Mouse (Mus musculus): ENCODE results near the gene Cd163l1. TPM values are rescaled to one million over a fixed set of nuclear protein-coding genes. Genes with fewer than 3 reads are reported as not detected.

Gene Cd163l1
- total and polyA plus RNA-seq, 3 experiments: not detected

- Histone ChIP-seq H3K27me3 (ENCODE audit: control insufficient read depth in 1 of 2, insufficient read depth in 2 of 2, low read length in 2 of 2) (no peaks in the 10 kb centered on the region), H3K79me2 (ENCODE audit: control insufficient read depth, insufficient read depth, low read length, poor library complexity) (no peaks in the 10 kb centered on the region)
Observed at GRCm38 (mm10) chr7:140228476-140228875, 10.4 kb downstream of the Cd163l1 start.

DNA sequence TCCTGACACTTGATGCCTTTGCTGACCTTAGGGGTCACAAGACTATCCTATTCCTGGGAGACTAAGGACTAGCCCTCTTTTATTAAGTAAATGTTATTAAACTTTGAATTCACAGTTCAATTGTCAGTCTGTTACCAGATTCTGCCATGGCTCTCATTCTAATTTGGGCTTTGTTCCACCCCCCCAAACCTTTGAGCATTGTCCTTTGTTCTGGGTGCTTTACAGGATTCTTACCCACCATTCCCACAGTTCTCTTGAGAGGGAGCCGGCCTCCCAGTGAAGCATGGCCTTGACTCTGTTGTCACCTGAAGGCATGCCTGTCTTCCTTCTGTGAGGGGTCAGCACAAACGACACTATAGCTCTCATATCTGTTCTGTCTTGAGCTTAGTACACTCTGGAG is 13.0 kb downstream of the Cd163l1 start:
- Histone ChIP-seq H3K79me2 (ENCODE audit: control insufficient read depth, insufficient read depth, low read length, poor library complexity) (no peaks in the 10 kb centered on the region), H3K9ac (ENCODE audit: control insufficient read depth, low read depth, low read length, poor library complexity, severe bottlenecking) (no peak overlapping the region), H3K36me3 (ENCODE audit: control insufficient read depth in 1 of 2, insufficient read depth in 2 of 2, low read length in 2 of 2) (no peaks in the 10 kb centered on the region), H3K4me3 (ENCODE audit: control insufficient read depth in 1 of 2, insufficient read depth in 1 of 2, low read depth in 2 of 2, low read length in 2 of 2) (no peak overlapping the region), H3K27me3 (ENCODE audit: control insufficient read depth in 1 of 2, insufficient read depth in 2 of 2, low read length in 2 of 2) (no peaks in the 10 kb centered on the region), H3K27ac (ENCODE audit: control insufficient read depth, low read depth, low read length) (no peak overlapping the region), H3K9me3 (replicated peaks; ENCODE audit: insufficient read depth, low read length) (no peaks in the 10 kb centered on the region), H3K4me1 (ENCODE audit: control insufficient read depth in 1 of 2, insufficient read depth in 2 of 2, low read length in 2 of 2) (no peaks in the 10 kb centered on the region)
- no peak for TF ChIP-seq POLR2A (IDR thresholded peaks at IDR 0.05; ENCODE audit: control insufficient read depth in 1 of 2, insufficient read depth in 1 of 2, low read depth in 1 of 2, low read length in 2 of 2, poor library complexity in 1 of 2)
- TF ChIP-seq CTCF (IDR thresholded peaks at IDR 0.05 in 2 of 3, conservative IDR thresholded peaks at IDR 0.05 in 1 of 3; ENCODE audit: control insufficient read depth in 1 of 3, insufficient read depth in 1 of 3, low read depth in 2 of 3, low read length in 3 of 3, poor library complexity in 1 of 3, severe bottlenecking in 1 of 3): no peak
- TF ChIP-seq MAFK (IDR thresholded peaks at IDR 0.05; ENCODE audit: borderline replicate concordance, low read depth, low read length): no peak
- no peak for TF ChIP-seq EP300 (IDR thresholded peaks at IDR 0.05; ENCODE audit: low read depth in 1 of 2, low read length in 2 of 2)
- TF ChIP-seq GATA1 (IDR thresholded peaks at IDR 0.05; ENCODE audit: low read depth, low read length): no peak
- TF ChIP-seq TCF12 (IDR thresholded peaks at IDR 0.05; ENCODE audit: low read depth, low read length): no peak
- no peak for TF ChIP-seq SIN3A (IDR thresholded peaks at IDR 0.05; ENCODE audit: low read length)
- no peak for TF ChIP-seq CHD2 (IDR thresholded peaks at IDR 0.05; ENCODE audit: low read length)
- TF ChIP-seq NELFE (IDR thresholded peaks at IDR 0.05; ENCODE audit: low read depth, low read length): no peak
- TF ChIP-seq USF2 (IDR thresholded peaks at IDR 0.05; ENCODE audit: borderline replicate concordance in 1 of 2, insufficient read depth in 1 of 2, low read depth in 1 of 2, low read length in 2 of 2): no peak
- DNase-seq (ENCODE audit: low read depth, low spot score): no peak

More at GRCm38 (mm10) chr7:140228476-140228875, 10.4 kb downstream of the Cd163l1 start:
- Histone ChIP-seq H3K4me3 (ENCODE audit: control insufficient read depth in 1 of 2, insufficient read depth in 1 of 2, low read depth in 2 of 2, low read length in 2 of 2) (no peak overlapping the region), H3K9me3 (replicated peaks; ENCODE audit: insufficient read depth, low read length) (no peaks in the 10 kb centered on the region), H3K4me1 (ENCODE audit: control insufficient read depth in 1 of 2, insufficient read depth in 2 of 2, low read length in 2 of 2) (no peaks in the 10 kb centered on the region), H3K36me3 (ENCODE audit: control insufficient read depth in 1 of 2, insufficient read depth in 2 of 2, low read length in 2 of 2) (no peaks in the 10 kb centered on the region), H3K9ac (ENCODE audit: control insufficient read depth, low read depth, low read length, poor library complexity, severe bottlenecking) (no peak overlapping the region), H3K27ac (ENCODE audit: control insufficient read depth, low read depth, low read length) (no peak overlapping the region)
- DNase-seq (ENCODE audit: low read depth, low spot score): no peak
- TF ChIP-seq MAFK (IDR thresholded peaks at IDR 0.05; ENCODE audit: borderline replicate concordance, low read depth, low read length) (no peak), HCFC1 (IDR thresholded peaks at IDR 0.05; ENCODE audit: low read depth, low read length) (no peak), USF1 (IDR thresholded peaks at IDR 0.05; ENCODE audit: low read depth, low read length) (no peak), CHD1 (IDR thresholded peaks at IDR 0.05; ENCODE audit: low read depth, low read length) (no peak), MYC (IDR thresholded peaks at IDR 0.05; ENCODE audit: low read depth, low read length) (no peak), EP300 (IDR thresholded peaks at IDR 0.05; ENCODE audit: low read depth in 1 of 2, low read length in 2 of 2) (no peak), TCF12 (IDR thresholded peaks at IDR 0.05; ENCODE audit: low read depth, low read length) (no peak), USF2 (IDR thresholded peaks at IDR 0.05; ENCODE audit: borderline replicate concordance in 1 of 2, insufficient read depth in 1 of 2, low read depth in 1 of 2, low read length in 2 of 2) (no peak), RAD21 (IDR thresholded peaks at IDR 0.05; ENCODE audit: low read depth, low read length) (no peak), MAZ (IDR thresholded peaks at IDR 0.05; ENCODE audit: low read depth, low read length) (no peak), SIN3A (IDR thresholded peaks at IDR 0.05; ENCODE audit: low read length) (no peak), MXI1 (IDR thresholded peaks at IDR 0.05; ENCODE audit: low read depth, low read length) (no peak), ETS1 (IDR thresholded peaks at IDR 0.05; ENCODE audit: low read depth, low read length) (no peak), POLR2AphosphoS5 (IDR thresholded peaks at IDR 0.05; ENCODE audit: borderline replicate concordance, low read depth, low read length) (no peak), MYB (IDR thresholded peaks at IDR 0.05; ENCODE audit: low read depth, low read length) (no peak)

All from MEL (cell line).